In genomic region chr2:73456154-73456553, GRCm38 (mm10) we compare ENCODE assay signal across 25 mouse cellular contexts.
A peak's percentile ranks its signal among the peaks of the same experiment; 100 is the strongest.
DNase-seq lines count a peak whose midpoint lies in the region; ATAC-seq lines count a peak whose summit lies in the region.
"Had no signal": no experiment of that assay in that cellular context is flagged by ENCODE, and none has a peak within 500 bp of the region (broad histone marks: within the 10 kb centered on the region; RNA-seq: fewer than 3 reads in every experiment).

No protein-coding gene starts in this region.

- H3K9ac ChIP-seq in hindbrain, embryonic 16.5 days (ENCODE audit: low read depth, low read length): no peak overlapping the region
- H3K9ac ChIP-seq in hindbrain, embryonic 14.5 days: no peak overlapping the region
- no peak overlapping the region for H3K9ac ChIP-seq in midbrain, embryonic 11.5 days (ENCODE audit: low read length)
- H3K9ac ChIP-seq: forebrain, embryonic 13.5 days; heart, embryonic 12.5 days; hindbrain, embryonic 15.5 days; kidney, embryonic 15.5 days; limb, embryonic 13.5 days; liver, embryonic 13.5 days; lung, embryonic 14.5 days; midbrain, embryonic 13.5 days; neural tube, embryonic 13.5 days had no signal

- ATAC-seq in hindbrain, embryonic 16.5 days: 0 out of 2 replicates have a peak, but pooled peaks have one; percentile 34
- no peak for ATAC-seq in hindbrain, embryonic 14.5 days (ENCODE audit: low FRiP score)
- no peak for ATAC-seq in midbrain, embryonic 11.5 days (ENCODE audit: low FRiP score)
- ATAC-seq: forebrain, embryonic 13.5 days; midbrain, embryonic 13.5 days had no signal

- no peaks in the 10 kb centered on the region for H3K27me3 ChIP-seq in hindbrain, embryonic 16.5 days (replicated peaks; ENCODE audit: control insufficient read depth, insufficient read depth, low read length)
- H3K27me3 ChIP-seq in hindbrain, embryonic 14.5 days (ENCODE audit: control insufficient read depth, insufficient read depth, low read length): no peaks in the 10 kb centered on the region
- no peaks in the 10 kb centered on the region for H3K27me3 ChIP-seq in midbrain, embryonic 11.5 days (ENCODE audit: control insufficient read depth, insufficient read depth, low read length)
- H3K27me3 ChIP-seq: forebrain, embryonic 13.5 days; heart, embryonic 12.5 days; hindbrain, embryonic 15.5 days; kidney, embryonic 15.5 days; limb, embryonic 13.5 days; liver, embryonic 13.5 days; midbrain, embryonic 13.5 days; neural tube, embryonic 13.5 days had no signal

- H3K9me3 ChIP-seq in hindbrain, embryonic 16.5 days (ENCODE audit: control insufficient read depth, low read length): no peaks in the 10 kb centered on the region
- H3K9me3 ChIP-seq in hindbrain, embryonic 14.5 days (ENCODE audit: control insufficient read depth, low read length): no peaks in the 10 kb centered on the region
- H3K9me3 ChIP-seq in midbrain, embryonic 11.5 days (ENCODE audit: control insufficient read depth, low read length): no peaks in the 10 kb centered on the region
- H3K9me3 ChIP-seq: forebrain, embryonic 13.5 days; heart, embryonic 12.5 days; hindbrain, embryonic 15.5 days; kidney, embryonic 15.5 days; limb, embryonic 13.5 days; liver, embryonic 13.5 days; midbrain, embryonic 13.5 days; neural tube, embryonic 13.5 days had no signal

- H3K4me1 ChIP-seq in hindbrain, embryonic 16.5 days (ENCODE audit: control insufficient read depth, insufficient read depth, low read depth, low read length): no peaks in the 10 kb centered on the region
- no peaks in the 10 kb centered on the region; the same call in 1 of the 2 replicates for H3K4me1 ChIP-seq in hindbrain, embryonic 14.5 days (replicated peaks; ENCODE audit: control insufficient read depth, insufficient read depth, low read length)
- H3K4me1 ChIP-seq in brown adipose tissue, adult 24 weeks (ENCODE audit: control insufficient read depth, insufficient read depth, insufficient read length, low read length): peaks cover 26% of the 10 kb centered on the region
- no peaks in the 10 kb centered on the region for H3K4me1 ChIP-seq in midbrain, embryonic 11.5 days (ENCODE audit: control insufficient read depth, insufficient read depth, low read length)
- H3K4me1 ChIP-seq: forebrain, embryonic 13.5 days; hindbrain, embryonic 15.5 days had no signal

- no peak overlapping the region for H3K4me2 ChIP-seq in hindbrain, embryonic 16.5 days (ENCODE audit: low read length)
- H3K4me2 ChIP-seq in hindbrain, embryonic 14.5 days (replicated peaks): no peak overlapping the region
- H3K4me2 ChIP-seq in midbrain, embryonic 11.5 days: no peak overlapping the region
- H3K4me2 ChIP-seq: forebrain, embryonic 13.5 days; heart, embryonic 12.5 days; hindbrain, embryonic 15.5 days; kidney, embryonic 15.5 days; limb, embryonic 13.5 days; liver, embryonic 13.5 days; lung, embryonic 14.5 days; midbrain, embryonic 13.5 days; neural tube, embryonic 13.5 days had no signal

- H3K36me3 ChIP-seq in hindbrain, embryonic 16.5 days (ENCODE audit: control insufficient read depth, insufficient read depth, low read length): no peaks in the 10 kb centered on the region
- H3K36me3 ChIP-seq in hindbrain, embryonic 14.5 days (replicated peaks; ENCODE audit: control insufficient read depth, insufficient read depth): no peaks in the 10 kb centered on the region
- no peaks in the 10 kb centered on the region for H3K36me3 ChIP-seq in midbrain, embryonic 11.5 days (ENCODE audit: control insufficient read depth, insufficient read depth, low read length)
- H3K36me3 ChIP-seq: heart, embryonic 12.5 days; hindbrain, embryonic 15.5 days; kidney, embryonic 15.5 days; liver, embryonic 13.5 days; midbrain, embryonic 13.5 days; neural tube, embryonic 13.5 days had no signal

- WGBS in hindbrain, embryonic 16.5 days: 72% methylated on average over 3 of the region's 3 CpGs
- WGBS in hindbrain, embryonic 14.5 days: 86% methylated on average over 3 of the region's 3 CpGs
- WGBS in midbrain, embryonic 11.5 days: 89% methylated on average over 3 of the region's 3 CpGs

- no peak overlapping the region for H3K27ac ChIP-seq in hindbrain, embryonic 16.5 days (ENCODE audit: low read depth, low read length)
- no peak overlapping the region for H3K27ac ChIP-seq in hindbrain, embryonic 14.5 days
- peak overlapping the region; percentile 19; the same call in 1 of the 2 replicates for H3K27ac ChIP-seq in brown adipose tissue, adult 24 weeks (replicated peaks; ENCODE audit: low read depth, low read length)
- H3K27ac ChIP-seq in midbrain, embryonic 11.5 days (ENCODE audit: low read depth, low read length): no peak overlapping the region
- H3K27ac ChIP-seq: forebrain, embryonic 13.5 days; heart, adult 2 months; hindbrain, embryonic 15.5 days; kidney, embryonic 15.5 days; limb, embryonic 13.5 days; liver, embryonic 13.5 days; midbrain, embryonic 13.5 days; neural tube, embryonic 13.5 days had no signal

- DNase-seq in hindbrain, embryonic 14.5 days (ENCODE audit: low spot score): no peak
- DNase-seq in spleen, postnatal 36 days (ENCODE audit: low spot score in 2 of 2): peak; percentile 52 to 56
- no peak for DNase-seq in spleen, postnatal 4 days (ENCODE audit: low spot score in 2 of 2)
- DNase-seq in midbrain, embryonic 11.5 days (ENCODE audit: low spot score, missing footprints): no peak
- no peak for DNase-seq in embryo, embryonic 9.5 days (ENCODE audit: extremely low spot score)
- DNase-seq: adrenal gland, postnatal 10 days; cerebellum, adult 2 months; cerebellum, postnatal 14 days; gastrocnemius, postnatal 36 days; heart, adult 2 months; kidney, adult 18-20 months; kidney, postnatal 25 days; liver, embryonic 13.5 days; lung, embryonic 14.5 days; lung, postnatal 14 days; thymus, postnatal 4 days had no signal

- no peak overlapping the region for H3K4me3 ChIP-seq in hindbrain, embryonic 16.5 days (ENCODE audit: low read length)
- H3K4me3 ChIP-seq in hindbrain, embryonic 14.5 days (replicated peaks; ENCODE audit: low read length): no peak overlapping the region
- no peak overlapping the region for H3K4me3 ChIP-seq in brown adipose tissue, adult 24 weeks (ENCODE audit: insufficient read depth, low read depth, low read length)
- no peak overlapping the region for H3K4me3 ChIP-seq in midbrain, embryonic 11.5 days (ENCODE audit: low read depth, low read length)
- H3K4me3 ChIP-seq: forebrain, embryonic 13.5 days; heart, adult 2 months; heart, embryonic 12.5 days; hindbrain, embryonic 15.5 days; kidney, embryonic 15.5 days; limb, embryonic 13.5 days; liver, embryonic 13.5 days; midbrain, embryonic 13.5 days; neural tube, embryonic 13.5 days had no signal

Comparison
In these comparisons a context has a peak if more than half of its experiments do, and no peak if none do; other contexts are left out.
1. DNase-seq: peak in spleen, postnatal 36 days (2 of 2); none in hindbrain, embryonic 14.5 days (single experiment), spleen, postnatal 4 days (0 of 2), midbrain, embryonic 11.5 days (single experiment) and embryo, embryonic 9.5 days (single experiment).